Mouse (Mus musculus): ENCODE measurements at regions not wholly inside any gene's neighbourhood (a gene's known extent, or its start where the extent isn't known, plus 50 kb on each side); places are given as distances from the start of the nearest gene placed in this dataset.
"Not testable (repeated sequence)": the region's sequence is repeated elsewhere in the genome, so short reads cannot be mapped to it uniquely, and the experiment has no call there.

DNA sequence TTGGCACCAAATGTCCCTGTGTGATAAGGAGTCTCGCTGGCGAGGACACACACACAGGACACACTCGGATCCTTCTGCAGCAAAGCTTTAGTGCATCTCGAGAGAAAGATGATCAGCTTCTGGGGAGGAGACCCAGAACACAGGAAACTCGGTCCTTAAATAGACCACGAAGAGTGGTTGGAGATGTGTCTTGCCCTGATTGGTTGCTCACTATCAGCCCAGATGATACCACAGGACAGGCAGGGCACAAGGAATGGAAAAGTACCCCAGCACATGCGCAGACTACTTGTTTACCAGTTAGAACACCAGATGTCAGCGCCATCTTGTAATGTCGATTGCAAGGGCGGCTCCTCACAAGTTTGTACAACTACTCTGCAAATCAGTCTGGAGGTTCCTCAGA lies 108.0 kb upstream of the Peg12 start:
- not testable (repeated sequence) for H3K4me3 ChIP-seq; DNase-seq (ENCODE audit: low spot score); H3K27me3 ChIP-seq (ENCODE audit: insufficient read depth, poor library complexity, severe bottlenecking); H3K27ac ChIP-seq; H3K4me1 ChIP-seq (replicated peaks); H3K36me3 ChIP-seq
- 89% methylated on average over 10 of the region's 10 CpGs for whole genome bisulfite sequencing
- H3K9me3 ChIP-seq = peaks cover 57% of the 10 kb centered on the region

DNA sequence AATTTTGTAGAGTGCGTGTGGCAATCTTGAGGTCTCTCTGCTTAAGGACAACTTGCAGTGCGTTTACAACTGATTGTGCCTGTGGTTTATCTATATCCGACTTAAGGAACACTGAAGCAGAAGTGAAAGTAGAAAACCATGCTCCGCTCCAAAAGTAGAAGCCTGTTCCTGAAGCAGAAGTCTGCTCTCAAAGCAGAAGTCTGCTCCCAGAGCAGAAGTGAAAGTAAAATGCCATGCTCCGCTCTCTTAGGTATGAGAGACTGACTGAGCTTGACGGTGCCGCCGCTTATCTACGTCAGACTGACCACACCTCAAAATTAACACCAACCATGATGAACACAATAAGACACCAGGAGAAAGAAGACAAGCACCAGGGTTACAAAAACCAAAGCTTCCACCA lies 107.4 kb upstream of the Peg12 start:
- no peak for DNase-seq (ENCODE audit: low spot score)
- Histone ChIP-seq H3K4me3 (no peak overlapping the region), H3K9me3 (peaks cover 60% of the 10 kb centered on the region)

DNA sequence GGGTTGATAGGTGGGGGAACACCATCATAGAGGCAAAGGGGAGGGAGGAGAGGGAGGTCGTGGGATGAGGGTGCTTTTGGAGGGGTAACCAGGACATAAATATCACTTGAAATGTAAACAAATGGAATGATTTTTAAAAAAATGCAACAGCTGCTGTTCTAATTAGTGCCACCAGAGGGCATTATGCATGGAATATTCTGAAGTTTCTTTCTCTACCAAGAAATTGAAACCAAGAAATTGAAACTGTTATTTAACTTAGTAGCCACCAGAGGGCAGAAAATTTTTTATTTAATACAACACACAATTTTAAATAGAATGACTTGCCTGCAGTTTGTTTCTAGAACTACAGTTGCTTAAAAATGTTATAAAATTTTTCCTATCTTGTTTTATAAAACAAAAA lies 77.9 kb upstream of the Peg12 start:
- no peak for DNase-seq (ENCODE audit: low spot score)
- H3K9me3 ChIP-seq = peaks cover 41% of the 10 kb centered on the region
- 41% methylated on average over 1 of the region's 1 CpGs for WGBS

More for the DNA sequence above, 107.4 kb upstream of the Peg12 start:
- Histone ChIP-seq H3K27ac (no peak overlapping the region), H3K4me1 (replicated peaks) (no peaks in the 10 kb centered on the region), H3K36me3 (no peaks in the 10 kb centered on the region), H3K27me3 (ENCODE audit: insufficient read depth, poor library complexity, severe bottlenecking) (no peaks in the 10 kb centered on the region)
- WGBS = 93% methylated on average over 9 of the region's 9 CpGs

More for the DNA sequence above, 77.9 kb upstream of the Peg12 start:
- no peaks in the 10 kb centered on the region for H3K4me1 ChIP-seq (replicated peaks)
- no peaks in the 10 kb centered on the region for H3K36me3 ChIP-seq
- H3K27me3 ChIP-seq (ENCODE audit: insufficient read depth, poor library complexity, severe bottlenecking) = no peaks in the 10 kb centered on the region
- no peak overlapping the region for H3K27ac ChIP-seq
- no peak overlapping the region for H3K4me3 ChIP-seq
